Mouse (Mus musculus): ENCODE results near the gene Foxred1. TPM values are rescaled to one million over a fixed set of nuclear protein-coding genes. Genes with fewer than 3 reads are reported as not detected.
A peak's percentile ranks its signal among the peaks of the same experiment; 100 is the strongest.

The Foxred1 gene
- polyA plus RNA-seq, 1 experiment from 2014 or later: 51.4 TPM

GRCm38 (mm10) chr9:35183359-35183758 is 27.5 kb downstream of the Foxred1 start:
- no peak overlapping the region for H3K27ac ChIP-seq (replicated peaks)
- no peaks in the 10 kb centered on the region for H3K9me3 ChIP-seq
- H3K4me1 ChIP-seq: no peaks in the 10 kb centered on the region
- H3K36me3 ChIP-seq (replicated peaks): peaks cover 20% of the 10 kb centered on the region
- WGBS: 71% methylated on average over 5 of the region's 5 CpGs
- no peaks in the 10 kb centered on the region for H3K27me3 ChIP-seq (replicated peaks; ENCODE audit: low read depth, poor library complexity, severe bottlenecking)
- no peak overlapping the region for H3K4me3 ChIP-seq
- DNase-seq (ENCODE audit: low spot score): no peak

GRCm38 (mm10) chr9:35182832-35183231 is 28.0 kb downstream of the Foxred1 start:
- Histone ChIP-seq H3K27me3 (replicated peaks; ENCODE audit: low read depth, poor library complexity, severe bottlenecking) (no peaks in the 10 kb centered on the region), H3K4me1 (no peaks in the 10 kb centered on the region), H3K9me3 (no peaks in the 10 kb centered on the region), H3K4me3 (no peak overlapping the region), H3K36me3 (replicated peaks) (peaks cover 15% of the 10 kb centered on the region), H3K27ac (replicated peaks) (no peak overlapping the region)
- 88% methylated on average over 2 of the region's 2 CpGs for WGBS
- no peak for DNase-seq (ENCODE audit: low spot score)

- Histone ChIP-seq H3K4me3 (peak overlapping the region; percentile 77), H3K36me3 (replicated peaks) (no peaks in the 10 kb centered on the region), H3K27ac (replicated peaks) (peak overlapping the region; percentile 94), H3K27me3 (replicated peaks; ENCODE audit: low read depth, poor library complexity, severe bottlenecking) (no peaks in the 10 kb centered on the region), H3K9me3 (no peaks in the 10 kb centered on the region), H3K4me1 (peaks cover 16% of the 10 kb centered on the region)
- no peak for DNase-seq (ENCODE audit: low spot score)
- 53% methylated on average over 14 of the region's 14 CpGs for WGBS
These were observed 34.7 kb downstream of the Foxred1 start for GRCm38 (mm10) chr9:35176124-35176659.

GRCm38 (mm10) chr9:35175251-35176123 is 35.4 kb downstream of the Foxred1 start, which contains the start of gene Dcps:
Gene Dcps (minus strand): TSS chr9:35176061.
- H3K36me3 ChIP-seq (replicated peaks): peaks cover 6% of the 10 kb centered on the region
- peaks cover 16% of the 10 kb centered on the region for H3K4me1 ChIP-seq
- peak within 1 kb of the TSS; percentile 77 for H3K4me3 ChIP-seq
- under 1% methylated on average over 38 of the region's 38 CpGs for WGBS
- DNase-seq (ENCODE audit: low spot score): peak; percentile 94
- H3K27ac ChIP-seq (replicated peaks): peak within 1 kb of the TSS; percentile 94
- no peaks in the 10 kb centered on the region for H3K27me3 ChIP-seq (replicated peaks; ENCODE audit: low read depth, poor library complexity, severe bottlenecking)
- no peaks in the 10 kb centered on the region for H3K9me3 ChIP-seq

- Histone ChIP-seq H3K4me1 (peaks cover 16% of the 10 kb centered on the region), H3K9me3 (no peaks in the 10 kb centered on the region), H3K36me3 (replicated peaks) (peaks cover 21% of the 10 kb centered on the region), H3K27ac (replicated peaks) (no peak overlapping the region), H3K27me3 (replicated peaks; ENCODE audit: low read depth, poor library complexity, severe bottlenecking) (no peaks in the 10 kb centered on the region), H3K4me3 (no peak overlapping the region)
- DNase-seq (ENCODE audit: low spot score): no peak
- WGBS: 84% methylated on average over 1 of the region's 1 CpGs
These were observed 37.5 kb downstream of the Foxred1 start for GRCm38 (mm10) chr9:35173331-35173730.

GRCm38 (mm10) chr9:35170071-35170470 is 40.8 kb downstream of the Foxred1 start:
- no peak overlapping the region for H3K4me3 ChIP-seq
- no peak overlapping the region for H3K27ac ChIP-seq (replicated peaks)
- peaks cover 31% of the 10 kb centered on the region for H3K4me1 ChIP-seq
- WGBS: 93% methylated on average over 7 of the region's 7 CpGs
- H3K36me3 ChIP-seq (replicated peaks): peaks cover 27% of the 10 kb centered on the region
- no peak for DNase-seq (ENCODE audit: low spot score)
- no peaks in the 10 kb centered on the region for H3K9me3 ChIP-seq
- H3K27me3 ChIP-seq (replicated peaks; ENCODE audit: low read depth, poor library complexity, severe bottlenecking): no peaks in the 10 kb centered on the region

- DNase-seq (ENCODE audit: low spot score): no peak
- H3K36me3 ChIP-seq (replicated peaks): peaks cover 40% of the 10 kb centered on the region
- H3K27ac ChIP-seq (replicated peaks): 0 out of 2 replicates have a peak overlapping the region, but pooled peaks have one; percentile 5
- H3K9me3 ChIP-seq: no peaks in the 10 kb centered on the region
- H3K4me1 ChIP-seq: peaks cover 20% of the 10 kb centered on the region
- no peaks in the 10 kb centered on the region for H3K27me3 ChIP-seq (replicated peaks; ENCODE audit: low read depth, poor library complexity, severe bottlenecking)
- WGBS: 21% methylated on average over 9 of the region's 9 CpGs
- no peak overlapping the region for H3K4me3 ChIP-seq
These were observed 43.8 kb downstream of the Foxred1 start for GRCm38 (mm10) chr9:35166798-35167635.

- peaks cover 40% of the 10 kb centered on the region for H3K36me3 ChIP-seq (replicated peaks)
- peak; percentile 27 for DNase-seq (ENCODE audit: low spot score)
- no peak overlapping the region for H3K27ac ChIP-seq (replicated peaks)
- H3K27me3 ChIP-seq (replicated peaks; ENCODE audit: low read depth, poor library complexity, severe bottlenecking): no peaks in the 10 kb centered on the region
- no peak overlapping the region for H3K4me3 ChIP-seq
- peaks cover 20% of the 10 kb centered on the region for H3K4me1 ChIP-seq
- WGBS: 25% methylated on average over 3 of the region's 3 CpGs
- no peaks in the 10 kb centered on the region for H3K9me3 ChIP-seq
These were observed 44.6 kb downstream of the Foxred1 start for GRCm38 (mm10) chr9:35166144-35166797.

- peaks cover 27% of the 10 kb centered on the region for H3K36me3 ChIP-seq (replicated peaks)
- no peaks in the 10 kb centered on the region for H3K27me3 ChIP-seq (replicated peaks; ENCODE audit: low read depth, poor library complexity, severe bottlenecking)
- DNase-seq (ENCODE audit: low spot score): no peak
- no peaks in the 10 kb centered on the region for H3K9me3 ChIP-seq
- H3K4me3 ChIP-seq: no peak overlapping the region
- peaks cover 31% of the 10 kb centered on the region for H3K4me1 ChIP-seq
- 84% methylated on average over 5 of the region's 5 CpGs for WGBS
- H3K27ac ChIP-seq (replicated peaks): no peak overlapping the region
These were observed 46.5 kb downstream of the Foxred1 start for GRCm38 (mm10) chr9:35164142-35164874.

GRCm38 (mm10) chr9:35163011-35163690 is 47.7 kb downstream of the Foxred1 start:
- H3K27ac ChIP-seq (replicated peaks): no peak overlapping the region
- no peak overlapping the region for H3K4me3 ChIP-seq
- peaks cover 31% of the 10 kb centered on the region for H3K4me1 ChIP-seq
- no peaks in the 10 kb centered on the region for H3K27me3 ChIP-seq (replicated peaks; ENCODE audit: low read depth, poor library complexity, severe bottlenecking)
- no peak for DNase-seq (ENCODE audit: low spot score)
- H3K9me3 ChIP-seq: no peaks in the 10 kb centered on the region
- peaks cover 19% of the 10 kb centered on the region for H3K36me3 ChIP-seq (replicated peaks)
- 94% methylated on average over 11 of the region's 11 CpGs for WGBS

- Histone ChIP-seq H3K36me3 (replicated peaks) (peaks cover 20% of the 10 kb centered on the region), H3K9me3 (no peaks in the 10 kb centered on the region), H3K4me3 (no peak overlapping the region), H3K4me1 (peaks cover 20% of the 10 kb centered on the region), H3K27me3 (replicated peaks; ENCODE audit: low read depth, poor library complexity, severe bottlenecking) (no peaks in the 10 kb centered on the region), H3K27ac (replicated peaks) (no peak overlapping the region)
- WGBS: 92% methylated on average over 7 of the region's 7 CpGs
- DNase-seq (ENCODE audit: low spot score): no peak
These were observed 49.1 kb downstream of the Foxred1 start for GRCm38 (mm10) chr9:35161721-35162120.
